Mouse (Mus musculus): ENCODE measurements at regions not wholly inside any gene's neighbourhood (a gene's known extent, or its start where the extent isn't known, plus 50 kb on each side); places are given as distances from the start of the nearest gene placed in this dataset.

GRCm38 (mm10) chr9:30743471-30743870 is 178.8 kb downstream of the Adamts15 start:
- 9% methylated on average over 9 of the region's 9 CpGs for WGBS
- ATAC-seq (ENCODE audit: insufficient number of reproducible peaks, low FRiP score, low TSS enrichment, low read depth) (no peak), DNase-seq (ENCODE audit: low spot score) (peak; percentile 47)
- Histone ChIP-seq H3K27ac (replicated peaks; ENCODE audit: low read depth, low read length) (peak overlapping the region; percentile 65; the same call in 1 of the 2 replicates), H3K4me3 (ENCODE audit: low read depth, low read length) (no peak overlapping the region), H3K4me1 (ENCODE audit: control insufficient read depth, insufficient read depth, low read length) (peaks cover 30% of the 10 kb centered on the region), H3K27me3 (ENCODE audit: control insufficient read depth, insufficient read depth, low read length) (no peaks in the 10 kb centered on the region), H3K9me3 (ENCODE audit: control insufficient read depth, low read length) (no peaks in the 10 kb centered on the region), H3K4me2 (ENCODE audit: low read depth, severe bottlenecking) (peak overlapping the region; percentile 24; the same call in 1 of the 2 replicates), H3K9ac (ENCODE audit: low read length) (no peak overlapping the region), H3K36me3 (ENCODE audit: control insufficient read depth, insufficient read depth, low read length) (no peaks in the 10 kb centered on the region)

GRCm38 (mm10) chr9:30742471-30743098 is 179.7 kb downstream of the Adamts15 start:
- no peaks in the 10 kb centered on the region for H3K36me3 ChIP-seq (ENCODE audit: control insufficient read depth, insufficient read depth, low read length)
- WGBS: 21% methylated on average over 8 of the region's 8 CpGs
- H3K27me3 ChIP-seq (ENCODE audit: control insufficient read depth, insufficient read depth, low read length): no peaks in the 10 kb centered on the region
- H3K4me2 ChIP-seq (ENCODE audit: low read depth, severe bottlenecking): peak overlapping the region; percentile 1; the same call in 1 of the 2 replicates
- no peak overlapping the region for H3K9ac ChIP-seq (ENCODE audit: low read length)
- H3K4me3 ChIP-seq (ENCODE audit: low read depth, low read length): no peak overlapping the region
- peak; percentile 89 for ATAC-seq (ENCODE audit: insufficient number of reproducible peaks, low FRiP score, low TSS enrichment, low read depth)
- peaks cover 30% of the 10 kb centered on the region for H3K4me1 ChIP-seq (ENCODE audit: control insufficient read depth, insufficient read depth, low read length)
- H3K9me3 ChIP-seq (ENCODE audit: control insufficient read depth, low read length): no peaks in the 10 kb centered on the region
- DNase-seq (ENCODE audit: low spot score): peak; percentile 58
- H3K27ac ChIP-seq (replicated peaks; ENCODE audit: low read depth, low read length): peak overlapping the region; percentile 85

- Histone ChIP-seq H3K4me2 (ENCODE audit: low read depth, severe bottlenecking) (no peak overlapping the region), H3K27ac (replicated peaks; ENCODE audit: low read depth, low read length) (no peak overlapping the region), H3K4me1 (ENCODE audit: control insufficient read depth, insufficient read depth, low read length) (no peaks in the 10 kb centered on the region), H3K9me3 (ENCODE audit: control insufficient read depth, low read length) (no peaks in the 10 kb centered on the region), H3K4me3 (ENCODE audit: low read depth, low read length) (no peak overlapping the region), H3K27me3 (ENCODE audit: control insufficient read depth, insufficient read depth, low read length) (no peaks in the 10 kb centered on the region), H3K9ac (ENCODE audit: low read length) (no peak overlapping the region), H3K36me3 (ENCODE audit: control insufficient read depth, insufficient read depth, low read length) (no peaks in the 10 kb centered on the region)
- DNase-seq (ENCODE audit: low spot score) (no peak), ATAC-seq (ENCODE audit: insufficient number of reproducible peaks, low FRiP score, low TSS enrichment, low read depth) (no peak)
- 60% methylated on average over 2 of the region's 2 CpGs for WGBS
Measured at GRCm38 (mm10) chr9:30731687-30732086, 190.6 kb downstream of the Adamts15 start.

DNA sequence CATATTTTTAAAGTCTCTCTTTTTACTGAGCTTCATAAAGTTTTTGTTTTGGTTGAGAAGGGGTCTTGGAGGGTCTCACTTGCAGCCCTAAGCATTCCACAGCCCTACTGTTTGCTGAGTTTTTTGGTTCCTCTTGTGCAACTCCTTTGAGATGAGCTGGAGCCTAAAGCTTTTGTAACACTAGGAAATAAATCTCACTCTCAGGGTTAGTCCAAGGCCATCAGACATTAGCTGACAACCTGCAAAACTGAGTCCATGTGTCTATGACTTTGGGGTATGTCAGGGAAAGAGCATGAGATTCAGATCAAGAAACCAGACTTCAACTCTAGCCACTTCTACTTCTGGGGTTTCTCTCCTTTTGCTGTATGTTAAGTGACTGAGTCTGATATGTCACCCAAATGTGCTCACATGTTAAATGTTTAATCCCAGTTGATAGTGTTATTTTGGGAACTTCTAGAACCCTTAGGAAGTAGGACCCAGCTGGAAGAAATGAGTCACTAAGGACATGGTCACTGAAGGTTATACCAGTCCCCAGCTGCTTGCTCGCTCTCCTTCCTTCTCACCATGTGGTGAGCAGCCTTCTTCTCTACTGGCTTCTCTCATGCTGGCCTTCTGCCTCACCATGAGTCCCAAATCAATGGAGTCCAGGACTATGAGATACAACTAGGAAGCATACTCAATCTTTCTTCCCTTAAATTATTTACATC is 198.7 kb downstream of the Adamts15 start:
- no peak for ATAC-seq (ENCODE audit: insufficient number of reproducible peaks, low FRiP score, low TSS enrichment, low read depth)
- Histone ChIP-seq H3K4me1 (ENCODE audit: control insufficient read depth, insufficient read depth, low read length) (no peaks in the 10 kb centered on the region), H3K4me2 (ENCODE audit: low read depth, severe bottlenecking) (no peak overlapping the region), H3K27ac (replicated peaks; ENCODE audit: low read depth, low read length) (no peak overlapping the region), H3K27me3 (ENCODE audit: control insufficient read depth, insufficient read depth, low read length) (no peaks in the 10 kb centered on the region), H3K4me3 (ENCODE audit: low read depth, low read length) (no peak overlapping the region), H3K9ac (ENCODE audit: low read length) (no peak overlapping the region), H3K36me3 (ENCODE audit: control insufficient read depth, insufficient read depth, low read length) (no peaks in the 10 kb centered on the region), H3K9me3 (ENCODE audit: control insufficient read depth, low read length) (no peaks in the 10 kb centered on the region)
- no peak for DNase-seq (ENCODE audit: low spot score)
- WGBS: 95% methylated on average over 1 of the region's 1 CpGs

- Histone ChIP-seq H3K27me3 (ENCODE audit: control insufficient read depth, insufficient read depth, low read length) (no peaks in the 10 kb centered on the region), H3K9me3 (ENCODE audit: control insufficient read depth, low read length) (no peaks in the 10 kb centered on the region), H3K4me1 (ENCODE audit: control insufficient read depth, insufficient read depth, low read length) (no peaks in the 10 kb centered on the region), H3K27ac (replicated peaks; ENCODE audit: low read depth, low read length) (no peak overlapping the region), H3K9ac (ENCODE audit: low read length) (no peak overlapping the region), H3K4me2 (ENCODE audit: low read depth, severe bottlenecking) (no peak overlapping the region), H3K4me3 (ENCODE audit: low read depth, low read length) (no peak overlapping the region), H3K36me3 (ENCODE audit: control insufficient read depth, insufficient read depth, low read length) (no peaks in the 10 kb centered on the region)
- DNase-seq (ENCODE audit: low spot score) (no peak), ATAC-seq (ENCODE audit: insufficient number of reproducible peaks, low FRiP score, low TSS enrichment, low read depth) (no peak)
- 81% methylated on average over 4 of the region's 4 CpGs for WGBS
Measured at GRCm38 (mm10) chr9:30721861-30722260, 200.4 kb downstream of the Adamts15 start.

DNA sequence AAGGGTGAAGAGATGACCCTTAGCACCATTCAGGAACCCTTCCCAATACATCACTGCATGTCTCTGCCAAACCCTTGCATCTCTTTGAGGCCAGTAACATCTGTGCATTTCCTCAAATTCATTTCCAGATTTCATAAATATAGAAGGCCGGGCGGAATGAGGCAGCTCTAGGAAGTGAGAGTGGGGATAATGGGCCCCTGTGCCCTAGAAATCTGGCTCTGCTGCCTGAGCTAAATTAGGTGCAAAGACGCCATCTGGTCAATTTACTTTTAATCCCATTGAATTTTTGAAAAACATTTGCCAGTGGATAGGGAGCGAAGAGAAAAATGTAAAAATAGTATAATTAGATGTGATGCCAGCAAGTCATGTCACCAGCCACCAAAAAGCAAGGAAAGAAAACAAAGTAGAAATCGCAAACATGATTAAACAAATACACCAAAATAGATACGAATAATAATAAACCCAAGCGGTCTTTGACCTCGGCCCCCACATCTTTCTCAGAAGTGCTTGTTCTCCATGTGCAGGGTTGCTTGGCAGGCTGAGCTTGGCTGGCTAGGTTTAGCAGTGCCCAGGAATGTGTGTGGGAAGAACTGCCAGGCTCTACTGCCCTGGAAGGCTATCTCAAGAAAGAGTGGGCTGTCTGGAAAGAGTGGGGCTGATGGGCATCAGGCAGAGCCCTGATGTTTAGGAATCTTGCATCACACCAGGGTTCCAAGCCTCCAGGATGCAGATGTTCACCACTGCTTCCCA is 205.7 kb downstream of the Adamts15 start:
- 73% methylated on average over 8 of the region's 8 CpGs for WGBS
- Histone ChIP-seq H3K27ac (replicated peaks; ENCODE audit: low read depth, low read length) (no peak overlapping the region), H3K4me2 (ENCODE audit: low read depth, severe bottlenecking) (no peak overlapping the region), H3K36me3 (ENCODE audit: control insufficient read depth, insufficient read depth, low read length) (no peaks in the 10 kb centered on the region), H3K9ac (ENCODE audit: low read length) (no peak overlapping the region), H3K4me3 (ENCODE audit: low read depth, low read length) (no peak overlapping the region), H3K27me3 (ENCODE audit: control insufficient read depth, insufficient read depth, low read length) (no peaks in the 10 kb centered on the region), H3K4me1 (ENCODE audit: control insufficient read depth, insufficient read depth, low read length) (no peaks in the 10 kb centered on the region), H3K9me3 (ENCODE audit: control insufficient read depth, low read length) (no peaks in the 10 kb centered on the region)
- DNase-seq (ENCODE audit: low spot score): no peak
- ATAC-seq (ENCODE audit: insufficient number of reproducible peaks, low FRiP score, low TSS enrichment, low read depth): no peak

GRCm38 (mm10) chr9:30710131-30710530 is 212.1 kb downstream of the Adamts15 start:
- no peaks in the 10 kb centered on the region for H3K27me3 ChIP-seq (ENCODE audit: control insufficient read depth, insufficient read depth, low read length)
- WGBS: 88% methylated on average over 5 of the region's 5 CpGs
- H3K9ac ChIP-seq (ENCODE audit: low read length): no peak overlapping the region
- H3K9me3 ChIP-seq (ENCODE audit: control insufficient read depth, low read length): no peaks in the 10 kb centered on the region
- H3K4me2 ChIP-seq (ENCODE audit: low read depth, severe bottlenecking): no peak overlapping the region
- H3K27ac ChIP-seq (replicated peaks; ENCODE audit: low read depth, low read length): no peak overlapping the region
- ATAC-seq (ENCODE audit: insufficient number of reproducible peaks, low FRiP score, low TSS enrichment, low read depth): no peak
- no peak overlapping the region for H3K4me3 ChIP-seq (ENCODE audit: low read depth, low read length)
- no peak for DNase-seq (ENCODE audit: low spot score)
- H3K36me3 ChIP-seq (ENCODE audit: control insufficient read depth, insufficient read depth, low read length): no peaks in the 10 kb centered on the region
- no peaks in the 10 kb centered on the region for H3K4me1 ChIP-seq (ENCODE audit: control insufficient read depth, insufficient read depth, low read length)

DNA sequence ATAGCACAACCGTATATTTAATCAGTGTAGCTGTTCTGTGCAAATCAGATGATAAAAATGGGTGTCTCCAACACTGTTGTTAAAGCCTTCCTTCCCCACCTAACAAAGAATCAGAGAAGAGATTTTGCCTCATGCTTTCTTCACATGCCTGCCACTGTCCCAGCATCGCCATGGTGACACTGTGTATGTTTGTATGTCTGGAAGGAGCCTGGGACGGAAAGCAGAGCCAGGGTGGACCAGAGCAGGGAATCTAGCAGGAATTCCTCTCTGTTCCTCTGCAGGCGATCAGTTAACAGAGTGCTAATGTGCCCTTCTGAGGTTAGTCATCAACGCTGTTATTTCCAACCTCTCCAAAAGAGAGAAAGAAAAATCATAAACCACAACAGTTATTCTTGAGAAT is 222.4 kb downstream of the Adamts15 start:
- no peak overlapping the region for H3K4me3 ChIP-seq (ENCODE audit: low read depth, low read length)
- ATAC-seq (ENCODE audit: insufficient number of reproducible peaks, low FRiP score, low TSS enrichment, low read depth): no peak
- H3K27ac ChIP-seq (replicated peaks; ENCODE audit: low read depth, low read length): no peak overlapping the region
- 71% methylated on average over 5 of the region's 5 CpGs for WGBS
- H3K4me1 ChIP-seq (ENCODE audit: control insufficient read depth, insufficient read depth, low read length): no peaks in the 10 kb centered on the region
- no peaks in the 10 kb centered on the region for H3K9me3 ChIP-seq (ENCODE audit: control insufficient read depth, low read length)
- H3K27me3 ChIP-seq (ENCODE audit: control insufficient read depth, insufficient read depth, low read length): no peaks in the 10 kb centered on the region
- no peak overlapping the region for H3K4me2 ChIP-seq (ENCODE audit: low read depth, severe bottlenecking)
- peak; percentile 29 for DNase-seq (ENCODE audit: low spot score)
- H3K36me3 ChIP-seq (ENCODE audit: control insufficient read depth, insufficient read depth, low read length): no peaks in the 10 kb centered on the region
- H3K9ac ChIP-seq (ENCODE audit: low read length): no peak overlapping the region

Measured in limb, embryonic 11.5 days (tissue).